Mouse (Mus musculus) layer of hippocampus, adult 9-11 months (tissue): ENCODE measurements around the gene Tsg101.

Experiments
- DNase-seq: peaks from one replicate; pipeline ENCODE4 v3.0.0; 2022

Gene Tsg101

GRCm38 (mm10) chr7:46871988-46872387 is 47.8 kb downstream of the Tsg101 start:
- DNase-seq = no peak

GRCm38 (mm10) chr7:46860996-46861395 is 58.8 kb downstream of the Tsg101 start, which contains the start of gene Ldhc:
Ldhc (plus strand) TSS chr7:46861203.
- no peak for DNase-seq

DNA sequence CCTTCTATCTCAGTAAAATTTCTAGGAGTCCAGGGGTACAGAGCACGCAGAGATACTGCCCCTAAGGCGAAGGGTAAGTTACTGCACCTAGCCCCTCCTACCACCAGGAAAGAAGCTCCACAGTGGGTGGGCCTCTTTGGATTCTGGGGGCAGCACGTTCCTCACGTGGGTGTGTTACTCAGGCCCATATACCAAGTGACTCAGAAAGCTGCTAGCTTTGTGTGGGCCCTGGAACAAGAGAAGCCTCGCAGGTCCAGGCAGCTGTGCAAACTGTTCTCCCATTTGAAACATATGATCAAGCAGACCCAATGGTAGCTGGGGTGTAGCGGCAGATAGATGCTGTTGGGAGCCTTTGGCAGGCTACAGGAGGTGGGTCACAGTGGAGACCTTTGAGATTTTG is 60.7 kb downstream of the Tsg101 start:
- no peak for DNase-seq

DNA sequence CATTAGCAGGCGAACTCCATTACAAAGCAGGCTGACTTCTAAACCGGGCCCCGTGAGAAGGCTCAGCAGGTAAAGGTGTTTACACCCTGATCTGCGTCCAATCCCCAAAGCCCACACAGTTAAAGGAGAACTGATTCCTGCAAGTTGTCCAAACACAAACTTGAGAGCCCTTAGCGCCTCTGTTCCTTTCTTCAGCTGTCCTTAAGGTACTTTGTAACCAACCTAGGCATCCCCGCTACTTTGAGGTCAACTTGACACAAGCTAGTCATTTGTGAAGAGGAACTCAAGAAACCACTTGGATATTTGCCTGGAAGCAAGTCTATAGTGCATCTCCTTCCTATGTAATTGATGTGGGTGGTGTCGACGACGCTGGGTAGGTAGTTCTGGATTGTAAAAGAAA is 62.3 kb downstream of the Tsg101 start:
- no peak for DNase-seq

- DNase-seq = no peak
These were observed 63.8 kb downstream of the Tsg101 start for GRCm38 (mm10) chr7:46855866-46856560.

GRCm38 (mm10) chr7:46853365-46853764 is 66.4 kb downstream of the Tsg101 start:
- no peak for DNase-seq

- no peak for DNase-seq
These were observed 67.1 kb downstream of the Tsg101 start for GRCm38 (mm10) chr7:46852666-46853065.

- no peak for DNase-seq
These were observed 68.7 kb downstream of the Tsg101 start for GRCm38 (mm10) chr7:46851026-46851425.

DNA sequence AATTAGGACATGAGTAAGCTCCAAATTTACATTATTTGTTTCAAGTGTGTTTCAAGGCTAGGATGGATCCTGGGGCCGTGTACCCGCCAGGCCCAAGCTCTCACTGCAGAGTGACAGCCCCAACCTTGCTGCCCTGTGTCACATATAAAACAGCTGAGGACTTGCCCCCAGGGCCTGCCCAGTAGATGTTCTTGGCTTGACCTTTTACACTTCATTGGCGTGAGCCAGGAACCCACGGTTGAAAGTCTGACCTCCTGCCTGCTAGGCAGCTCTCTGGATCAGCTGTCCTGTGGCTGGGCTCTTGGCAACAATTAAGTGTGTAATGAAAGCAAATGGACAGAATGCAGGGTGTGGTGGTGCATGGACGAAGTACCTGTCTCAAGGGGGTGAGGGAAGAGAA is 70.5 kb downstream of the Tsg101 start:
- DNase-seq = no peak

DNA sequence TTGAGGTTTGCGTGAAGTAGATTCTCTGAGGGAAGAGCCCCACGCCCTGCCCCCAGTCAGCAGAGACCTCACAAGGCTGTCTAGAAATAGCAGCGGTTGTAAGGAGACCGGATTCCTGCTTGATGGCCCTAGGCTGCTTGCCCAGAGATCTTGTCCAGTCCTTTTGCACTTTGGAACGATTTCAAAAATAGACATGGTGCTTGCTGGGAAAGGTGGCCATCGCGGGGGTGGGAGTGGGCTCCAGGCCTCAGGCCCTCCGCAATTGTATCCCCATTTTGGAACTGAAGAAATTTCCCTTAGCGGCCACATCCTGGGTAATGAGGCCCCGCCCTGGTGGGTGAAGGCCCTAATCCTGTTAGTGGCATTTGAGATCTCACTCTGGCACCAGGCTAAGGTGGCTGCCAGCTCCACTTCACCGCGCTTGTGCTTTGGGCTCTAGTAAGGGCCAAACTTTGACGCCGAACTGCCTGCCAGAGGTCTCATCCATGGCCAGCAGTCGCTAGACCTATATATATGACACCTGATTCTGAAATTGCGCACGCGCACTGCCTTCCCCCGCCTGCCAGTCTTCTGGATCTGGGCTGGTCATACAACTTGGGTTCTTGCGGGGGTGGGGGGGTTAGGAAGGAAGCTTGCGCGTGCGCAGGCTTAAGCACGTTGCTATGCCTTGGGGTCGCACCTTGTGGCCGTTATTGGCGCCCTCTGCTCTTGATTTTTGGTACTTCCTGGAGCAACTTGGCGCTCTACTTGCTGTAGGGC is 73.1 kb downstream of the Tsg101 start:
- peak; percentile 48 for DNase-seq

- DNase-seq = no peak
These were observed 73.7 kb downstream of the Tsg101 start for GRCm38 (mm10) chr7:46845978-46846485.

DNA sequence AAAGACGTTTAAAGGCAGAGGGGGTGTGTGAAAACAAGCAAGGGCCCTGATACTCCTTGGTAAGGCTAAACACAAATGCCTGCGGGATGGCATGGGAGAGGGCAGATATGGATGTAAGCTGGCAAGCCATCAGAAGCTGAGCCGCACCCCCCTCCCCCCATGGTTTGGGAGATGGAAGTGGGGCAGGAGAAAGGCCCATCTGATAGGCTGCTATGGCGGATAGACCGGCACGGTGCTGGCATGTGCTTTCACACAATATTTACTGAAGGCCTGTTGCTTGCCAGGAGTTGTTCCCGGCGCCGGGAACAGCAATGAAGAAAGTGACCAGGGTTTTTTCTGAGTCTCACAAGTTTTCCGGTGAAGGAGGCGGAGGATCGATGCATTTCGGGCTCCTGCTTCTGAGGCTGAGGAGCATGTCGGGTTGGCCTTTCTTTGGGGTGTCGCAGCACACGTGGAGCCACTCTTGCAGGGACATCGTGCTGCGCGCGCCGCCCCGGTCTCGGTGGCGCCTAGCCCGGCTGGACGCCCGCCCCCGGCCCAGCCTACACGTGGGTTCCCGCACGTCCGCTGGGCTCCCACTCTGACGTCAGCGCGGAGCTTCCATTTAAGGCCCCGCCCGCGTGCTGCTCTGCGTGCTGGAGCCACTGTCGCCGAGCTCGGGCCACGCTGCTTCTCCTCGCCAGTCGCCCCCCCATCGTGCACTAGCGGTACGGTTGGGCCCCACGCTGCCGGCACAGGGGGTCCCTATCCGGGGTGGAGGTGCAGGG is 74.4 kb downstream of the Tsg101 start:
- peak; percentile 93 for DNase-seq

DNA sequence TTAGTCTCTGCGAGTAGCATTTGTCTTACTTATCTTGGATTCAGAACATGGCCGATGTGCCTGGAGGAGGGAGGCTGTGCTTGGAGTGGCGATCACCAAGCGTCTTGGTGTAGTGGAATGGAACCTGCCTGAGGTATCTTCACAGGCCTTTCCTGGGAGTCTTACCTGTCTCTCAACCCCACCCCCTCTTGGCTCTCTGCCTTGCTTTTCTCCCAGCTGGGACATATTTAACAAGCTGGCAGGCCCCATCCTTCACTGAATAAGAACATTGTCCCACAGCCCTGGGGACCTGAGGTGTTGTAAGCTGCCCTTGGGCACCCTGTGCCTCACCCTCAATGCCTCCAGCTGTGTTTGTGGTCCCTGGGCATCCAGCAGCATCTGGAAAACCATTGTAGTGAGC is 76.2 kb downstream of the Tsg101 start:
- DNase-seq = no peak

DNA sequence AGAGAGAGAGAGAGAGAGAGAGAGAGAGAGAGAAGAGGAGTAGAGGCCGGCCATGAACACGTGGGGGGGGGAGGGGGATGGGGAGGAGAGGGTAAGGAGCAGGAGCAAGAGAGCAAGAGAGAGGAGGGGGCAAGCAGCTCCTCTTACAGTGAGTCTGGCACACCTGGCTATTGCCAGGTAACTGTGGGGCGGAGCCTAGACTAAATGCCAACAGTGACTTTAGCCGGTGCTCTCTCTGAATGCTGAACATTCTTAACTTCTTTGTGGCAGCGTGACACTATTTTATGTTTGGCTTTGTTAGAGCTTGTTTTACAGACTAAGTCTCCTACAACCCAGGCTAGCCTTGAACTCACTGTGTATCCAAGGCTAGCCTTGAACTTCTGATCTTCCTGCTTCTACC is 77.5 kb downstream of the Tsg101 start:
- no peak for DNase-seq

GRCm38 (mm10) chr7:46840787-46841525 is 78.8 kb downstream of the Tsg101 start, which contains the start of gene Ldha:
Ldha (plus strand) TSS chr7:46841475.
- no peak for DNase-seq

- no peak for DNase-seq
These were observed 79.4 kb downstream of the Tsg101 start for GRCm38 (mm10) chr7:46840326-46840725.

DNA sequence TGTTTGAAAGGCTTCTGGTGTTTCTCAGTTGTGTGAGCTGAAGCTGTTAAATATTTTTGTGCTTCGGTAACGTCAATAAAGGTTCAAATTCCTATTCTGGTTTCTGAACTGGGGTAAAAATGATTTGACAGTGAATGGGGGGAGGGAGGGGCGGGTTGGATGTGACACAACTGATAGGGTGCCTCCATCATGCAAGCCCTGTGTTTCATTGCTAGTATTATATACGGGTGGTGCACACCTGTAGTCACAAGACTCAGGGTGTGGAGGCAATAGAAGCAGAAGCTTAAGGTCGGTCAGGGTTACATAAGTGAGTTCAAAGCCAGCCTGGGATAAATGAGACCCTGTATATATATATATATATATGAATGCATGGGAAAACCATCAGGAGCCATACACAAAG is 79.9 kb downstream of the Tsg101 start:
- DNase-seq = no peak

DNA sequence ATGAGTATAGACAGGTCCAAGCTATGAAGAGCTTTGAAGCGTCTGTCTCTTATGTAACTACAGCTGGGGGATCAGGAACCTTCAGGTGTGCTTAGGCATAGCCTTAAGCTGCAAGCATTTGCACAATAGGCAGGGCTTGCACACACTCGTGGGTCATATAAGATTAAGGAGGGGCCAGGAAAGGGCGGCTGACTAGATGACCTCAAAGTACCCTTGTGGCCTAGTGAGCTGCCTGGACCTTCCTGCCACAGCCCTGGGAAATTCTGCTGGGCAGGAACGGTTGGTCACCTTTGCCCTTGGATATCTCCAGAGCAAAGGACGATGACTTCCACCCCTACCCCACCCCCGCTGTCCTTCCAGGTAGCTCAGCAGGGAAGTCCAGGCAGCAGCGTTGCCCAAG is 80.3 kb downstream of the Tsg101 start:
- no peak for DNase-seq
